Mouse (Mus musculus) liver, postnatal 0 days (tissue): ENCODE measurements around the gene Hcn4. TPM values are rescaled to one million over a fixed set of nuclear protein-coding genes. Genes with fewer than 3 reads are reported as not detected.

ENCODE experiments used
- ATAC-seq: fragments of 200-750 bp; cut with Nextera tagmentation; 2 replicates; pipeline ENCODE4 v1.8.0; 2017; ENCODE audit warnings: mild to moderate bottlenecking, moderate library complexity
- DNase-seq: peaks from one replicate; pipeline ENCODE4 v3.0.0-alpha.2; 2016
- H3K27ac ChIP-seq: fragments of 300-500 bp; sonication (generic); 2 replicates; pipeline ENCODE4 v1.5.1; 2014; ENCODE audit warnings: antibody characterized with exemption, moderate library complexity, mild to moderate bottlenecking, low read depth
- H3K27me3 ChIP-seq: fragments of 300-500 bp; sonication (generic); 2 replicates; pipeline ENCODE4 v1.6.1; 2014; ENCODE audit warnings: low read length, control low read depth, mixed read lengths; ENCODE audit not compliant: insufficient read depth
- H3K36me3 ChIP-seq: fragments of 300-500 bp; sonication (generic); replicated peaks from 2 replicates; pipeline ENCODE4 v1.6.1; 2014; ENCODE audit warnings: mild to moderate bottlenecking, control low read depth, low read length, moderate library complexity, mixed read lengths; ENCODE audit not compliant: insufficient read depth
- H3K4me1 ChIP-seq: fragments of 300-500 bp; sonication (generic); 2 replicates; pipeline ENCODE4 v1.6.1; 2014; ENCODE audit warnings: antibody characterized with exemption, mild to moderate bottlenecking, control low read depth; ENCODE audit not compliant: insufficient read depth
- H3K4me2 ChIP-seq: fragments of 300-500 bp; sonication (generic); 2 replicates; pipeline ENCODE4 v1.6.1; 2014; ENCODE audit warnings: low read depth, mild to moderate bottlenecking, low read length, moderate library complexity, mixed read lengths
- H3K4me3 ChIP-seq: fragments of 300-500 bp; sonication (generic); 2 replicates; pipeline ENCODE4 v1.5.1; 2014; ENCODE audit warnings: low read depth, low read length
- H3K9ac ChIP-seq: fragments of 300-500 bp; sonication (generic); replicated peaks from 2 replicates; pipeline ENCODE4 v1.6.1; 2014; ENCODE audit warnings: mild to moderate bottlenecking, moderate library complexity
- H3K9me3 ChIP-seq: fragments of 300-500 bp; sonication (generic); 2 replicates; pipeline ENCODE4 v1.6.1; 2016; ENCODE audit warnings: mild to moderate bottlenecking, control low read depth, low read length, mixed read lengths
- CTCF ChIP-seq: sonication (generic); IDR thresholded peaks from 2 replicates; pipeline ENCODE4 v1.5.1; 2016; ENCODE audit warnings: antibody characterized with exemption, low read depth
- EP300 ChIP-seq: IDR thresholded peaks from 2 replicates; pipeline ENCODE4 v1.6.1; 2016; ENCODE audit warnings: antibody characterized with exemption, low read depth, mild to moderate bottlenecking
- WGBS: fragments of 180-500 bp; shearing (Covaris S2); extraction: QIAGEN DNeasy Blood & Tissue Kit; methylation state at CpG from one replicate; pipeline ENCODE4 v1.1.7; 2014; ENCODE audit not compliant: insufficient replicate concordance; 5-methylcytosine and 5-hydroxymethylcytosine counted together
- polyA plus RNA-seq: library from polyadenylated mRNA; unstranded; fragments of >200 nt; fragmentation: Nextera tagmentation; extraction: Ambion mirVana; gene quantifications from 2 replicates; pipeline ENCODE4 v1.2.1, GENCODE M21; 2015

Gene Hcn4
- polyA plus RNA-seq, 1 experiment from 2014 or later: not detected

GRCm38 (mm10) chr9:58817676-58818075 lies 5.5 kb upstream of the Hcn4 start:
- no peak for ATAC-seq
- H3K4me3 ChIP-seq: no peak overlapping the region
- H3K9ac ChIP-seq: no peak overlapping the region
- no peak for DNase-seq
- H3K27ac ChIP-seq: no peak overlapping the region
- peaks cover 45% of the 10 kb centered on the region for H3K27me3 ChIP-seq
- TF ChIP-seq EP300 (no peak), CTCF (no peak)
- whole genome bisulfite sequencing: 49% methylated on average over 3 of the region's 3 CpGs
- H3K4me2 ChIP-seq: no peak overlapping the region
- H3K9me3 ChIP-seq: no peaks in the 10 kb centered on the region
- H3K36me3 ChIP-seq: no peaks in the 10 kb centered on the region
- H3K4me1 ChIP-seq: peaks cover 7% of the 10 kb centered on the region

- Histone ChIP-seq H3K4me3 (peak overlapping the region; percentile 47), H3K27me3 (peaks cover 70% of the 10 kb centered on the region), H3K4me1 (peaks cover 14% of the 10 kb centered on the region), H3K27ac (no peak overlapping the region), H3K9me3 (no peaks in the 10 kb centered on the region), H3K4me2 (peak overlapping the region; percentile 74), H3K36me3 (no peaks in the 10 kb centered on the region), H3K9ac (no peak overlapping the region)
- TF ChIP-seq EP300: no peak
- TF ChIP-seq CTCF: no peak
- peak; percentile 20 for DNase-seq
- no peak for ATAC-seq
- WGBS: 2% methylated on average over 55 of the region's 62 CpGs
These were observed 651 bp upstream of the Hcn4 start for GRCm38 (mm10) chr9:58822431-58823091.

- no peak for DNase-seq
- Histone ChIP-seq H3K9ac (no peak overlapping the region), H3K36me3 (no peaks in the 10 kb centered on the region), H3K4me2 (peak overlapping the region; percentile 74), H3K27me3 (peaks cover 65% of the 10 kb centered on the region), H3K27ac (no peak overlapping the region), H3K4me1 (peaks cover 14% of the 10 kb centered on the region), H3K9me3 (no peaks in the 10 kb centered on the region), H3K4me3 (peak overlapping the region; percentile 47)
- 2% methylated on average over 27 of the region's 35 CpGs for WGBS
- ATAC-seq: no peak
- TF ChIP-seq EP300 (no peak), CTCF (no peak)
These were observed 655 bp downstream of the Hcn4 start for GRCm38 (mm10) chr9:58823918-58824215.

DNA sequence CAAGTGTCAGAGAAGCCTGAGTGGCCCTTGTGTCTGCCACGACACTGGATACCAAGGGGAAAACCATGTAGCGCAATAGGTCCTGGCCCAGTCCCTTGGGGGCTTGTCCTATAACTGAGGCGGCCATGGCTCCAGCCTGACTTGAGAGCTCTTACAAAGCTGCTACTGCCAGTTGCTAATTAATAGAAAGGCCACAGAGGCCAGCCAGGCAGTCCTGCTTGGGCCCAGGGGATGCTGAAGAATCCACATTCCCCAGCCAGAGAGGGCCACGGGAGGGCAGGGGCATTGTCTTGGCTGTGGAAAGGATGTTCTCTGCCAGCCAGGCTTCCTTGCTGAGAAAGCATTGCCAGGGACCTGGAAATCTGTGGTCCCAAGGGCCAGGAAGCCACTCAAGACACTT lies 6.4 kb downstream of the Hcn4 start:
- 75% methylated on average over 4 of the region's 4 CpGs for WGBS
- Histone ChIP-seq H3K9me3 (no peaks in the 10 kb centered on the region), H3K9ac (no peak overlapping the region), H3K4me1 (no peaks in the 10 kb centered on the region), H3K36me3 (no peaks in the 10 kb centered on the region), H3K4me3 (no peak overlapping the region), H3K4me2 (no peak overlapping the region), H3K27me3 (peaks cover 11% of the 10 kb centered on the region), H3K27ac (no peak overlapping the region)
- DNase-seq (no peak), ATAC-seq (no peak)
- no peak for TF ChIP-seq CTCF
- TF ChIP-seq EP300: no peak

- H3K9me3 ChIP-seq: no peaks in the 10 kb centered on the region
- no peak for DNase-seq
- TF ChIP-seq CTCF (no peak), EP300 (no peak)
- H3K27me3 ChIP-seq: no peaks in the 10 kb centered on the region
- WGBS: 54% methylated on average over 3 of the region's 3 CpGs
- H3K9ac ChIP-seq: no peak overlapping the region
- H3K36me3 ChIP-seq: no peaks in the 10 kb centered on the region
- no peak overlapping the region for H3K4me3 ChIP-seq
- H3K4me1 ChIP-seq: no peaks in the 10 kb centered on the region
- H3K4me2 ChIP-seq: no peak overlapping the region
- no peak for ATAC-seq
- H3K27ac ChIP-seq: no peak overlapping the region
These were observed 9.7 kb downstream of the Hcn4 start for GRCm38 (mm10) chr9:58832939-58833338.

DNA sequence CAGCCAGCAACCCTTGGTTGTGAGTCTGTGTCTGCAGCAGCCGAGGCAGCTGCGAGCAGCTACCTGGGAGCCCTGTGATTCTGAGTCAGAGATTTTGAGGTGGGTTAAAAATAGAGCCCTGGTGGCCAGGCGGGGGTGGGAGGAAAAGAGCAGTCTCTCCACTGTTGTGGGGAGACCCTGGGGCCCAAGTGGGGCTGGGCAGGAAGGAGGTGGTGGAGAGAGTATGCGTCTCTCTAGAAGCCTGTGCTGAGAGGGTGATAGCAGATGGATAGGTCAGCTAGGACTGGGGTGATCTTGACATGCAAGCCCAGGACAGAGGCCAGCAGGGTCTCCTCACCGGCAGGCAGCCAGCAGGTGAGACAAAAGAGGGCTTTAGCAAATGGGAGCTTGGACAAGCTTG lies 14.0 kb downstream of the Hcn4 start:
- no peaks in the 10 kb centered on the region for H3K27me3 ChIP-seq
- H3K9me3 ChIP-seq: no peaks in the 10 kb centered on the region
- 43% methylated on average over 5 of the region's 5 CpGs for WGBS
- H3K27ac ChIP-seq: no peak overlapping the region
- H3K4me3 ChIP-seq: no peak overlapping the region
- DNase-seq: no peak
- H3K4me1 ChIP-seq: no peaks in the 10 kb centered on the region
- ATAC-seq: no peak
- H3K9ac ChIP-seq: no peak overlapping the region
- H3K4me2 ChIP-seq: no peak overlapping the region
- H3K36me3 ChIP-seq: no peaks in the 10 kb centered on the region
- no peak for TF ChIP-seq CTCF
- TF ChIP-seq EP300: no peak

DNA sequence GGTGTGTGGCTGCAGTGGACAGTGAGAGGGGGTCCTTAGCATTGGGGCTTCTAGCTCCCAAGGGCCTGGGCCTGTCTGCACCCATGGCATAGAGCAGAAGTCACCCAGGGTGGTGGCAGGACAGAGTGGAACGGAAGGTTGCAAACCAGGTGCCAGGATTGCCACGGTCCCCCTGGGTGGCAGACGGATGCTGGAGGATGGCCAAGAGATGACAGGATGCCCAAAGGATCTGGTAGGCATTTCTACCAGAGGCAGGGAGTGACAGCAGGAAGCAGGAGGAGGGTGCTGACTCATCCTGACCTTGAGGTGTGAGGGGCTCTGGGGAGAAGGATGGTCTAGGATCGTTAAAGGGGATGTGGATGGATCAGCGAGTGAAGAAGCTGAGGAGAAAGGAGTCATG lies 15.3 kb downstream of the Hcn4 start:
- WGBS: 67% methylated on average over 5 of the region's 5 CpGs
- ATAC-seq: no peak
- no peaks in the 10 kb centered on the region for H3K9me3 ChIP-seq

More for the DNA sequence above, 15.3 kb downstream of the Hcn4 start:
- Histone ChIP-seq H3K4me1 (no peaks in the 10 kb centered on the region), H3K9ac (no peak overlapping the region), H3K36me3 (no peaks in the 10 kb centered on the region), H3K27ac (no peak overlapping the region), H3K4me2 (no peak overlapping the region), H3K4me3 (no peak overlapping the region), H3K27me3 (no peaks in the 10 kb centered on the region)
- TF ChIP-seq CTCF: no peak
- TF ChIP-seq EP300: no peak
- no peak for DNase-seq
